Mouse (Mus musculus): ENCODE data around the gene Ncor2. TPM values are rescaled to one million over a fixed set of nuclear protein-coding genes. Genes with fewer than 3 reads are reported as not detected.

Gene Ncor2
- polyA plus RNA-seq, 1 experiment, result not detected

GRCm38 (mm10) chr5:125068371-125068951 lies 110.6 kb downstream of the Ncor2 start:
- Histone ChIP-seq H3K27ac (ENCODE audit: insufficient read depth, low read depth, low read length) (0 out of 2 replicates have a peak overlapping the region, but pooled peaks have one; percentile 37), H3K4me3 (ENCODE audit: insufficient read depth, low read depth, low read length) (no peak overlapping the region), H3K4me1 (ENCODE audit: control insufficient read depth, insufficient read depth, low read length) (peaks cover 62% of the 10 kb centered on the region)
- 50% methylated on average over 16 of the region's 16 CpGs for WGBS
- TF ChIP-seq CTCF (IDR thresholded peaks at IDR 0.05; ENCODE audit: insufficient read depth, low read depth, low read length), result no peak
- TF ChIP-seq POLR2A (IDR thresholded peaks at IDR 0.05; ENCODE audit: insufficient read depth, low read depth, low read length), result no peak

- peaks cover 64% of the 10 kb centered on the region for H3K4me1 ChIP-seq (ENCODE audit: control insufficient read depth, insufficient read depth, low read length)
- WGBS, result 86% methylated on average over 14 of the region's 14 CpGs
- no peak overlapping the region for H3K27ac ChIP-seq (ENCODE audit: insufficient read depth, low read depth, low read length)
- TF ChIP-seq CTCF (IDR thresholded peaks at IDR 0.05; ENCODE audit: insufficient read depth, low read depth, low read length) (no peak), POLR2A (IDR thresholded peaks at IDR 0.05; ENCODE audit: insufficient read depth, low read depth, low read length) (no peak)
- H3K4me3 ChIP-seq (ENCODE audit: insufficient read depth, low read depth, low read length), result no peak overlapping the region
Measured at GRCm38 (mm10) chr5:125067673-125068072, 111.3 kb downstream of the Ncor2 start.

GRCm38 (mm10) chr5:125066479-125067471 lies 112.2 kb downstream of the Ncor2 start:
- TF ChIP-seq CTCF (IDR thresholded peaks at IDR 0.05; ENCODE audit: insufficient read depth, low read depth, low read length), result peak; percentile 80
- TF ChIP-seq POLR2A (IDR thresholded peaks at IDR 0.05; ENCODE audit: insufficient read depth, low read depth, low read length), result no peak
- H3K4me3 ChIP-seq (ENCODE audit: insufficient read depth, low read depth, low read length), result no peak overlapping the region
- no peak overlapping the region for H3K27ac ChIP-seq (ENCODE audit: insufficient read depth, low read depth, low read length)
- peaks cover 64% of the 10 kb centered on the region for H3K4me1 ChIP-seq (ENCODE audit: control insufficient read depth, insufficient read depth, low read length)
- WGBS, result 85% methylated on average over 13 of the region's 13 CpGs

- 18% methylated on average over 17 of the region's 17 CpGs for WGBS
- peaks cover 67% of the 10 kb centered on the region for H3K4me1 ChIP-seq (ENCODE audit: control insufficient read depth, insufficient read depth, low read length)
- H3K4me3 ChIP-seq (ENCODE audit: insufficient read depth, low read depth, low read length), result no peak overlapping the region
- peak overlapping the region; percentile 86 for H3K27ac ChIP-seq (ENCODE audit: insufficient read depth, low read depth, low read length)
- TF ChIP-seq POLR2A (IDR thresholded peaks at IDR 0.05; ENCODE audit: insufficient read depth, low read depth, low read length), result no peak
- TF ChIP-seq CTCF (IDR thresholded peaks at IDR 0.05; ENCODE audit: insufficient read depth, low read depth, low read length), result no peak
Measured at GRCm38 (mm10) chr5:125063015-125063414, 116.0 kb downstream of the Ncor2 start.

- H3K4me3 ChIP-seq (ENCODE audit: insufficient read depth, low read depth, low read length), result peak overlapping the region; percentile 64
- H3K27ac ChIP-seq (ENCODE audit: insufficient read depth, low read depth, low read length), result peak overlapping the region; percentile 90
- TF ChIP-seq POLR2A (IDR thresholded peaks at IDR 0.05; ENCODE audit: insufficient read depth, low read depth, low read length) (no peak), CTCF (IDR thresholded peaks at IDR 0.05; ENCODE audit: insufficient read depth, low read depth, low read length) (no peak)
- peaks cover 95% of the 10 kb centered on the region for H3K4me1 ChIP-seq (ENCODE audit: control insufficient read depth, insufficient read depth, low read length)
- WGBS, result under 1% methylated on average over 29 of the region's 29 CpGs
Measured at GRCm38 (mm10) chr5:125058267-125058668, 120.8 kb downstream of the Ncor2 start.

- peak overlapping the region; percentile 64 for H3K4me3 ChIP-seq (ENCODE audit: insufficient read depth, low read depth, low read length)
- no peak for TF ChIP-seq POLR2A (IDR thresholded peaks at IDR 0.05; ENCODE audit: insufficient read depth, low read depth, low read length)
- TF ChIP-seq CTCF (IDR thresholded peaks at IDR 0.05; ENCODE audit: insufficient read depth, low read depth, low read length), result no peak
- 6% methylated on average over 29 of the region's 29 CpGs for WGBS
- peaks cover 95% of the 10 kb centered on the region for H3K4me1 ChIP-seq (ENCODE audit: control insufficient read depth, insufficient read depth, low read length)
- H3K27ac ChIP-seq (ENCODE audit: insufficient read depth, low read depth, low read length), result peak overlapping the region; percentile 90
Measured at GRCm38 (mm10) chr5:125057555-125058266, 121.3 kb downstream of the Ncor2 start.

GRCm38 (mm10) chr5:125056696-125057554 lies 122.1 kb downstream of the Ncor2 start:
- H3K4me1 ChIP-seq (ENCODE audit: control insufficient read depth, insufficient read depth, low read length), result peaks cover 95% of the 10 kb centered on the region
- H3K4me3 ChIP-seq (ENCODE audit: insufficient read depth, low read depth, low read length), result peak overlapping the region; percentile 64
- WGBS, result 12% methylated on average over 19 of the region's 19 CpGs
- peak overlapping the region; percentile 90 for H3K27ac ChIP-seq (ENCODE audit: insufficient read depth, low read depth, low read length)
- TF ChIP-seq POLR2A (IDR thresholded peaks at IDR 0.05; ENCODE audit: insufficient read depth, low read depth, low read length) (no peak), CTCF (IDR thresholded peaks at IDR 0.05; ENCODE audit: insufficient read depth, low read depth, low read length) (no peak)

- Histone ChIP-seq H3K27ac (ENCODE audit: insufficient read depth, low read depth, low read length) (peak overlapping the region; percentile 48), H3K4me3 (ENCODE audit: insufficient read depth, low read depth, low read length) (peak overlapping the region; percentile 64), H3K4me1 (ENCODE audit: control insufficient read depth, insufficient read depth, low read length) (peaks cover 95% of the 10 kb centered on the region)
- WGBS, result 12% methylated on average over 6 of the region's 6 CpGs
- TF ChIP-seq CTCF (IDR thresholded peaks at IDR 0.05; ENCODE audit: insufficient read depth, low read depth, low read length) (no peak), POLR2A (IDR thresholded peaks at IDR 0.05; ENCODE audit: insufficient read depth, low read depth, low read length) (no peak)
Measured at GRCm38 (mm10) chr5:125056331-125056695, 122.7 kb downstream of the Ncor2 start.
